Mouse (Mus musculus): Measurements from ENCODE around the gene Gdpd5.

The Gdpd5 gene

DNA sequence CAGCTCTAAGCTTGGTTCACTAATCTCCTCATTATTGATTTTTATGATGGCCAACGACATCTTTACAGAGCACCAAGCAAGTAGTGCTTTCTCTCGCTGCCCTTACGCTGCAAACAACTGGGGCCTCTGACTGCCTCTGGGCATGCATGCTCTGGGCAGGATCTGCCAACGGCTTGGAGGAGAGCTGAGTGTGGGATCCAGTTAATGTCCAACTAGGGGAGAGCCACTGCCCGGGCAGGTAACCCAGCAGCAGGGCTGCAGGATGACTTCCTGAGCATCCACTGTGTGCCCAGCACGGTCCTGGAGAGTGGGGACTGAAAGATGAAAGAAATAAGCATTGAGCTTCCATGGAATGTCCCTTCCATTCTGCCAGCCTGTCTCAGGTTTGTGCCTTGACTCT, 14.5 kb upstream of the Gdpd5 start:
- DNase-seq (ENCODE audit: low spot score in 2 of 2): no peak

DNA sequence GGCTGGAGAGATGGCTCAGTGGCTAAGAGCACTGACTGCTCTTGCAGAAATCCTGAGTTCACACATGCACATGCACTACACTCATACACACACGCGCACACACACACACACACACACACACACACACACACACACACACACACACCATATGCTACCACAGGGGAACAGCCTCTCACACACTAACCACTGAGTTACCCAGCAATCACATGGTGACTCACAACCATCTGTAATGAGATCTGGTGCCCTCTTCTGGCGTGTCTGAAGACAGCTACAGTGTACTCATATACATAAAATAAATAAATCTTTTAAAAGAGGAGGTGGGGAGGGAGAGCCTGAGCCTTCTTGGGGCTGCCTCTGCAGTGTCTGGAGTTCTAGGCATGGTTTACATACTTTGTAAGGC, 6.9 kb upstream of the Gdpd5 start:
- peak; percentile 19 to 32 for DNase-seq (ENCODE audit: low spot score in 2 of 2)

DNA sequence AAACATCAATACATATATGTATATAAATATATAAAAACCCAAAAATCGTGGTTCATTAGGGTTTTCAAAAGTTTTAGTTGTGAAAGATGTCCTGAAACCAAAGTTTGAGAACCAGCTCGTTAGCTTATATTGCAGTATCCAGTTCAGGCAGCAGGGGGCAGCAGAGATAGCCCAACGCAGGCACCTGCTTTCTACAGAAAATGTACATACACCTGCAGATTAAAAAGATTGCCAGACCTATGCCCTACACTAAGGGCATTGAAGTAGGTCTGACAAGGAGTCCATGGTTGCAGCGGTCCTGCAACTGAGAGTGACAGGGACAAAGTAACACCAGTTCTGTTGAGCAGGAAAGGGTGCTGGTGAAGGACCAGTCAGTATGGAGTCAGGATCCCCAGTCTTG, 5.8 kb upstream of the Gdpd5 start:
- peak; percentile 79 to 85 for DNase-seq (ENCODE audit: low spot score in 2 of 2)

DNA sequence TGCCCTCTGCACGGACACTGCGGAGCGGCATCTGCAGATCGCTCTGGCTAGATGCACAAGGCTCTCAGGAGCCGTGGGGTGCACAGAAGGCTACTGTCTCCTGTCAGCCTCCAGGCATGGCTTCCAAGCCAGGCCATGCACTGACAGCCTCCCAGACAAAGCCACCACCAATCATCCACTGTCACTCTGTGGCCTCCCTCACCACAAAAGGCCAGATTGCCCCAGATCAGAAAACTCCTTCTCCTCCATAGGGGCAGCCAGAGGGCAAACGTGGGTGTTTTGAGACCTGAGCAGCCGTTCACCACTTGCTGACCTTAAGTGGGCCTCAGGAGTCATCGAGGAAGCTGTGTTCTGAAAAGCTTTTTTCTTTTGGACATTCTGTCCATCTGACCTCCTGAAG, 2.3 kb upstream of the Gdpd5 start:
- no peak for DNase-seq (ENCODE audit: low spot score in 2 of 2)

DNA sequence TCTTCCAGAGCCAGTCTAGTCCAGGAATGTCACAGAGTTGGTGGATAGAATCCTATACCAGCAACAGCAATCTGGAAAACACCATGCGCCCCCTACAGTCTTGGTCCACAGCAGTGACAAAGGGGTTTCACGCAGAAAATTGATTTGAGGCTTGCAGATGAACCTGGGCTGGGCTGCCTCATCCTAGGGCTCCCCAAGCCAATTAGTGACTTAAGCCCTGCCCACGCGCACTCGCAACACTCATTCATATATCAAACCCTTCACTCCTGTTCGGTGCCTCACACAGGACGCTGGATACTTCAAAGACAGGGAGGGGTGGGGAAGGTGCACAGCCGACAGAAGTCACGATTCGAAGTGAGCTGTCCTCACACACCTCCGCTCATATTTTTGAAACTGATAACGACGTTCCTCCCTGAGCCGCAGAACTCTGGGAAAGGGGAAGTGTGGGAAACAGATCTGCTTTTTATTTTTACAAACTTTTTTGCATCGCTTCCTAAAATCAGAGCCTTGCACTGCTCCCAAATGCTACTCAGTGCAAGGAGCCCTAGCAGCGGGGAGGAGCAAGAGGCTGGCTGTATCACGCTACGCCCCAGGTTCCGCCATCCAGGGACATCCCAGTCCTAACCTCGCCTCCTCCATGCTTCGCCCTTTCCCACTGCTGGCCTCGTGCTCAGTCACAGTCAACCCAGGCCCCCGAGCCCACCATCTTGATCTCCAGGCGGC, 562 bp upstream of the Gdpd5 start:
- DNase-seq (ENCODE audit: low spot score in 2 of 2): peak in 1 of 2 experiments; percentile 13

DNA sequence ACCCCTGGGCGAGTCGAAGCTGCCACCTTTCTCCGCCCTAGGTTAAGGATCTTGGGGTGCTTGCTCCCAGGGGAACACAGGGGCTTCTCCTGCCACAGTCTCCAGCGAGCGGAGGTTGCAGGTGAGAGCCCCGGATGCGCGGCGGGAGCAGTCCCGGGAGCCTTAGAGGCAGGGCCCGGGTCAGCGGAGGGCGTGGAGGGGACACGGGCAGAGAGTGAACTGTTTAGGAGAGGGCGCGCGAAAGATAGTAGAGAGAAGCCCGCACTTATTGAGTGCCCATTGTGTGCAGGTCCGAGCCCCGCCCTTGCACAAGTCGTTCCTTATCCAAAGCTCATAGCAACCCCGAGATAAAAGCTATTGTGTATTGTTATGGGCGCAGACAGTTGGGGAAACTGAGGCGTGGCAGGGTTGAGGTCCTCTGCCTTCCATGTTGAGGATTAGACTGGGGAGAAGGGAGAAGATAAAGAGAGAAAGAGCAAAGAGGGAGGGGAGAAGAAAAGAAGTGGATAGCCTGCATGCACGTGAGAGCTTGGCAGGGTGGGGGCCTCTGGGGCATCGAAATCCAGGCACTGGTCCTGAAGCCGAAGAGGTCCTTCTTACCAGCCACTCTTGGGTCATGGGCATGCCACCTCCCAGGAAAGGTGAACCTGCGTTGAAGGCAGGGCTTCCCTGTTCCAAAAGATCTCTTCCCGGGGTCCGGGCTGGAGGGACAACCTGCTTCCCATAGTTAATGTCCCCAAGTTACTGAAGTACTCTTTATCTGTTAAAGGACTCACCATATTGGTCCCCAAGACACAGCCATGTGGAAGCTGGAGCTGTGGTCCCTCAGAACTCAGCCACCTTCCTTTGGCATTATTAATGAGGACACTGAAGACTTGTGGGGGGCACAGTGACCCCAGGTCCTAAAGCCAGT, 1.1 kb downstream of the Gdpd5 start:
- DNase-seq (ENCODE audit: low spot score in 2 of 2): no peak

DNA sequence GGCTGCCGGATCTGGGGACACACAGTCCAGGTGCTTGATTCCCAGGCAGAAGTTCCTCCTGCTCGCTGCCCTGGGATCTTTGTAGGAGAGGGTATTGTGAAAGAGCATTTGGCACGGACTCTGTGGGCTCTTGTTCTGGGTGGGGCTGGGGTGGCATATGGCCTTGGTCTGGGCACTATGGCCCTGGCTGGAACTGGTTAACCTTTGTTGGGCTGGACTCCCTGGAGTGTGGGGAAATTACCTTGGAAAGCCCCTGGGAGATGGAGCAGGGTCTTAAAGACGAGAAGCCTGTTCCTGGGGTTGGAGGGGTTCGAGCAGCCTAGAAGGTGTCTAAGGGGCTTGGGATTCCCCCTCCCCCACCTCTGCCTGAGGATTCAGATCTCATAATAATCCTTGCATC, 2.0 kb downstream of the Gdpd5 start:
- DNase-seq (ENCODE audit: low spot score in 2 of 2): no peak

DNA sequence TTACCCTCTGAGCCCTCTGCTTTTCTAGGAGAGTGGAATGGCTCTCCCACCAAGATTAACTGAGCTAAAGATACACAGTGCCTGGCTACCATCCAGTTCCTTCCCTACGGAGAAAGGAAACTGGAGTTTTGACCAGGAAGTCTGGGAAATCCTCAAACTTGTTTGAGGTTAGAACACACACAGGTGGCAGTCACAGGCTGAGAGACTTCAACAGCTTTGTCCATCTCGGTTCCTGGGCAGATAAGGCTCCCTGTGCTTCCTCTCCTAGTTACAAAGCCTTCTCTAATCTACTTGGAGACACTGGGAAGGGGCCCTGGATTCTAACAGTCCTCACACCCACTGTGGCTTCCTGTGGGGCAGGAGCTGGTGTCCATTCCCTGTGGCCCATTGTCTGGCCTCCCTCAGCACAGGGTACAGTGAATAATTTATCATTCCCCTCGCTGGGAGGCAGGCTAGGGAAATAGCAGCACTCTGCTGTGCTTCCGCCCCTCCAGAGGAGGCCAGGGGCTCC, 2.9 kb downstream of the Gdpd5 start:
- no peak for DNase-seq (ENCODE audit: low spot score in 2 of 2)

DNA sequence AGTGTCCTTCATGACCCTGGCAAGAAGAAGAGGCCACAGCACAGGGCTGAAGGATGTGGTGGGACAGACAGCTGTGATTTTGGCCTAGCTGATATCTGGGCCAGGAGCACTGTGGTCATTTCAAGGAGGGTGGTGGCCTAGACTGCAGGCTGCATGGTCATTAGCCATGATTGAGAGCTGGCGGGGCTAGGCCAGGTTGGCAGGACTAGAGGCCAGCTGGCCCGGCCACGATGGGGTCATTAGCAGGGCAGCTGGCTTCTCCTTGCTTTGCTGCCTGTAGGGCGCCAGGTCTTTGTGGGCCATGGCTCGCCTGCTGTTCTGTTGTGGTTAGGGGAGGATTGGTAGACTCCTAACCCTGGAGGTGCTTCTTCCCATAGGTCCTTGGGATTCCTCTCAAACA, 4.8 kb downstream of the Gdpd5 start:
- DNase-seq (ENCODE audit: low spot score in 2 of 2): no peak

DNA sequence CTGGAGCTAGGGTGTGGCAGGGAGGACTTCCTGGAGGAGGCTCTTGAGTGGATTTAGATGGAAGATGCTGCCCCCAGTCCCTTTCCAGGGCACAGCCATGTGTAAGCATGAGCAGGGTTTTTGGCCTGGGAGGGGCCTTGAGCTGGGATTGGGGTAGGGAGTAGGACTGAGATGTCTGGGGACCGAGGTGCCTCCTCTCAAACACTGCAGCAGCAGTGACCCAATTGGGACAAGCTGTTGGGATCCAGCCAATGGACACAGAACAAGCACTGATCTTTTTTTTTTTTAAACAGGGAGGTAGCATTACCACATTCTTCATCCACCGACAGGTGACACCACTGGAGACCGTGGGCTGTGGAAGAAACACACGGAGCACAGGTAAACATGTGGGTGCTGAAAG, 5.6 kb downstream of the Gdpd5 start:
- DNase-seq (ENCODE audit: low spot score in 2 of 2): no peak

DNA sequence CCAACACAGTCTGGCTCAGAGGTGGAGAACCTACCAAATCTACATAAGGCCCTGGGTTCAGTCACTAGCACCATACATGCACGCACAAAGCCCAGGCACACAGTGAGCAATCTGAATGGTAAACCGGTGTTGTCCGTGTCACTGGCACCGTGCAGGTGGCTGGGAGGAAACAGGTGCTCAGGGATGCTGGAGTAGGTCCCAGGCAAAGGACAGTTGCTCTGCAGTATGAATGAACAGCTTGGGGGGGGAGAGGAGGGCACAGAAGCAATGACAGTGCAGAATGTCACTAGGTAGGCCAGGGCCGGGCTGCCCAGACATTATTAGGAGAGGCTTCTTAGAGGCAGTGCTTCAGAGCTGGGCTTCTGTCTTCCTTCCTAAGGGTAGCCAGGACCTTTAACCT, 6.1 kb downstream of the Gdpd5 start:
- DNase-seq (ENCODE audit: low spot score in 2 of 2): no peak

DNA sequence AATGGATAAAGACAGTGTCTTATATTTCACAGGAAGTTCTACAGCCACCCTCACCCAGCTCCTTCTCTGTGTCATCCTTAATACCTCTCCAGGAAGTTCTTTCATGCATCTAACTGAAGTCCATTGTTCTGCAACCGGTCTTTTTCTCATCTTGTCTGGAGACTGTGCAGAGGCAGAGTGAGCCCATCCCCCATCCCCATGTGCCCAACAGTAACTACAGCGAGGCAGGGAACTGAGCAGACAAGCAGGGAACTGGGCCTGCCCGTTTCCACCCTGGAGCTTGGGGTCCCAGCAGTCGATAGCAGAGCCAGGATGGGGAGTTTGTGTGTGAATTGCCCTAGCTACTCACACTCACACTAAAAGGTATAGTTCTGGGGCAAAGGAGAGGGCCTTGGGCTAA, 9.3 kb downstream of the Gdpd5 start:
- no peak for DNase-seq (ENCODE audit: low spot score in 2 of 2)

DNA sequence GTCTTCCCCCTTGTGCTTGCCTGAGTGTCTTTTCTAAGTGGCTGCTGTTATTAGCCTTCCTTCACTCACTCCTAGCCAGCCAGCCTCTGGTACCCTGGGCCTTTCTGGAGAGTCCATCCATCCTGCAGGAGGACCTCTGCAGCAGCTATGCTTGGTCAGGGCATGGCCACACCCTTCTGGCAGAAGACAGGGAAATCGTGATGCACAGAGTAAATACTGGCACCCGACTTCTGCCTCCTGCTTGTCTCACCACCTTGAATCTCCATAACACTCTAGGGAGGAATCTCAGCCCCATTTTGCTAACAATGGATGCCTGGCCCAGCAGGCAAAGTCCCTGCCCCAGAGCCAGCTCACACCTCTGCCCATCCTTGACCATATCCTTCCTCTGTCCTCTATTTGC, 11.5 kb downstream of the Gdpd5 start:
- peak in 1 of 2 experiments; percentile 18 for DNase-seq (ENCODE audit: low spot score in 2 of 2)

DNA sequence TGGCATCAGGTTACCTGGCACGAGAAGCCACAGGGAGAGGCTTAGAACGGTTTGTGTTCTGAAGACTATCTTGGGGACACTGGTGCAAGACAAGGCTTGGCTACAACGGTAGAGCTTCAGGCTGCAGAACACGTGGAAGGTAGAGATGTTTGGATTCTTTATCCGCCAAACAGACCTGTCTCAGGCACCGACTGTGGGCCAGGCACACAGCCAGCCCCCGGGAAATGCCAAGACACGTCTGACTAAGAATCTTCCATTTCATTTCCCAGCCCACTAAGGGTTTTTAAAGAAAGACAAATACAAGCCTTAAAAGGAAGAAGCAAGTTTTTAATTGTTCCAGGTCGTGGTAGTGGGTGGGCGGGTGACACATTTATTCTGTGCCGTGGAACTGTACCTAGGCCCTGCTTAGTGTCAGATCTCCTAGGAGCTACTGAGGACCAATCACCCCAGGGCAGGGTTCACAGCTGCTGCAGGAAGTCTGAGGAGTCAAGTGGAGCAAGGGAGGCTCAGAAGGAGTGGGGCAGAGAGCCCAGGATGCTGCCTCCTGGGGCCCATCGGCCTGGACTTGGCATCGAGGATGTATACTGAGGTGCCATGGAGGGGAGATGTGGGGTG, 12.6 kb downstream of the Gdpd5 start:
- DNase-seq (ENCODE audit: low spot score in 2 of 2): no peak

DNA sequence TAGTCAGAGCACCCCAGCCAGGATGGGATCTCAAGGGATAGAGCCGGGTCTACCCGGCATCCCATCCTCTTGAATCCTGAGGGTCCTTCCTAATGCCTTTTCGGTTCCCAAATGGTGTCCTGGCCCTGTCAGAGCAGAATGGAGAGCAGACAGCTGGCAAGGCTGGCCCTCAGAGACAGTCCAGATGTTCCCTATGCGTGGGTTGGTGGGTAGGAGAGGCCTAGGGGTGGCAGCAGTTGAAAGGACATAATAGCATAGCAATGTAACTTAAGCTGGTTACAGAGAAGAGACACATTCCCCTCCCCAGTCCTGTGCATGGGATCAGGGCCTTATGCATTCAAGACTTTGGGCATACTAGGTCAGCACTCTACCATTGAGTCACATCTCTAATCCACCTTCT, 14.2 kb downstream of the Gdpd5 start:
- no peak for DNase-seq (ENCODE audit: low spot score in 2 of 2)

DNA sequence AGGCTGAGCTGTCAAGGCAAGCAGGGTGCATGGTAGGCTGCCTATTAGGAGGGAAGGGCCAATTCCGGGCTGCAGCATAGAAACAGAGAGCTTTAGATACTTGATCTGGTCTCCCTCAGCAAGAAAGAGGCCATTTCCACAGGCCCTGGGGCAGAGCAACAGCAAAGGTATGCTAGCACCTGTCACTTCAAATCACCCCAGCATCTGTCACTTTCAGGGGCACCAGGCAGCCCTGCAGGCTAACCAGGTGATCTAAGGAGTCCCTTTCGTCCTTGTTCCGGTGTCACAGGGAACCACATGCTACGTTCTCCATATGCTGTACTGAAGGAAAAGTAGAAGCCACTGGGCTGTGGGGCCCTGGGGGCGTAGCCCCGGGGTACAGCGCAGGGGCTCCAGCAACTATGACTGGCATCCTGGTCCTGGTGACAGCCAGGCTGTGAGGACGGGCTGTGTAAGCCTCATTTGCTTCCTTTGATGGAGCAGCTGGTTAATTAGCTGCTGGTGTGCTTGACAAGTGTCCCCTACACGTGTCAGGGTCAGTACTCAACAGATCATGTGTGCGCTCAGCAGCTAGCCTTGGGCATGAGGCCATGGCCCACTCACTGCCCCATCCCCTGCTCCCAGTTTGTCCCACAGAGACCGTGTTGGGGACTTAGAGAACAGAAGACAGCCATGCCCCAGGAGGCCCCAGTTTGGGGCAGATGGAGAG, 14.8 kb downstream of the Gdpd5 start:
- no peak for DNase-seq (ENCODE audit: low spot score in 2 of 2)

DNA sequence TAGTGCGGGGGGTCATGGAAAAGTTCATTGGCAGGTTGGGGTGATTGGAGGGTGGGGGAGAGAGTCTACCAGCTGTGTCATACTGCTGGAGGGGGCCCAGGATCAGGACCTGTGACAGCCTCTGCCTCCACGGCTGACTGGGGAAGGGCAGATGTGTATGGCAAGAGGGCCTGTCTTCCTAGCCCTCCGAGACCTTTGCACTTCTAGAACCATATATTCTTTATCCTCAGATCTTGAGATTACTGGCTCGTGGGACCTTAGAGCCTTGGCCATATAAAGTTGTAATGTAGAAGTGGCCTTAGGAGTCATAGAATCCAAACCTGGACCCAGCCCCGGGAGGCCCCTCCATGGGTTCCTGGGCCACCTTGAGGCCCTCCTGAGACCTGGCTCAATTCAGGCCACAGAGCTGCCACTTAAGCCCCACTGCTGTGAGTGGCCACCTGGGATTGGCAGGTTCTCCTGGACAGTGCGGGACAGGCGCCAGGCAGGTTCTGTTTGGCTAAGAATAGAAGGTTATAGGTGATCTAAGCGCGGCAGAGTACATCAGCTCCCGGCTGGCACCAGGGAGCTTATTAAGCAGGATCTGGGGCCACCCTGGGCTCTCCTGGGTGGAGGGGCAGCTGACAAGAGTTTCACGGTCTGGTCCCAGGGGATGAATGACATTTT, 15.9 kb downstream of the Gdpd5 start:
- no peak for DNase-seq (ENCODE audit: low spot score in 2 of 2)

DNA sequence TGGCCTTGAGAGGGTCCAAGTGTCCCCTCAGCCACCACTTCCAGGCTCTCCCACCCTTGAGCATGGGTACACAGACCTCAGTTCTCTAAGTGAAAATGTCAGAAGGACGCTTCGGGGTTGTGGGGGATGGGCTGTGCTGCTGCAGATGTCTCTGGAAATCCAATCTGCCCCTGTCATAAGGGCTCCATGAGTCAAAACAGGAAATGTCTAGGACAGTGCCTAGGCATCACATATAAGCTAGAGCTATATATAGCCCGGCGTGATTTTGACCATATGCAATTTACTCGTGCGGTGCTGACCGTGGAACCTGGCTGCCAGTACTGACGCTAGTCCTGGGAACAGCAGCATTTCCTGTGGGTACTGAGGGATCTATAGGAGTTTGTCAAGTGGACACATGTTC, 20.2 kb downstream of the Gdpd5 start:
- no peak for DNase-seq (ENCODE audit: low spot score in 2 of 2)

DNA sequence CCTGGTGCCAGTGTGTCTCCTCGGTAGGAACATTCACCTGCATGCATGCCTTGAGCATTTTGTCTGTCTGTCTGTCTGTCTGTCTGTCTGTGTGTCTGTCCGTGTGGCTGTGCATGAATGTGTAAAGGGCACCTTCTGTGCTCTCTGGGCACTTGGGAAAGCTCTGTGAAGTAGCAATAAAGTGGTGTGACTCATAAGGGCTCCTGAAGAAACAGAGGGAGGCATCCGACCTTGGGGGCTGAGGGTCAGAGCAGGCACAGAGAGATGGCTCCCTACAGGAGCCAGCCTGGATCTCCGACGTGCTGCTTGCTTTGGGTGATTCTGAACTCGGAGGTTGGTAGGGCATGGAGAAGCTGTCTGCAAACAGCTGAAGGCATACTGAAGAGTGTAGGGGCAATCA, 21.3 kb downstream of the Gdpd5 start:
- DNase-seq (ENCODE audit: low spot score in 2 of 2): no peak

DNA sequence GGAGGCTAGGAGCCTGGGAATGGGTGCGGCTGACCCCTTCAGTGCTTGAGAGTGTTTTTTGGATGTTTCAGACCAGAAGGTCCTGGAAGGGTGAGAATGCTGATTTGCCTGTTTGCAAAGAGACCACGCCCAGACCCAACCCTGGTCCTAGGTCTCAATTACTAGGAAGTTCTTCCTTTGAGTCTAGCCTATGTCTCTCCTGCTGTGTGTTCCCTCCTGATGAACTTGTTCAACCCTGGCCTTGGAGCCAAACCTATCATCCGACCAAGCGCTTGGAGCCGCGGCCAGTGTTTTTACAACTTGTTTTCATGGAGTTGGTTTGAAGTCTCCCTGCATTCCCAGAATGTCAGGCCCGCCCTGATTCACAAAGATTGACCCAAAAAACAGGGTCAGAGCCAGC, 22.0 kb downstream of the Gdpd5 start:
- no peak for DNase-seq (ENCODE audit: low spot score in 2 of 2)

DNA sequence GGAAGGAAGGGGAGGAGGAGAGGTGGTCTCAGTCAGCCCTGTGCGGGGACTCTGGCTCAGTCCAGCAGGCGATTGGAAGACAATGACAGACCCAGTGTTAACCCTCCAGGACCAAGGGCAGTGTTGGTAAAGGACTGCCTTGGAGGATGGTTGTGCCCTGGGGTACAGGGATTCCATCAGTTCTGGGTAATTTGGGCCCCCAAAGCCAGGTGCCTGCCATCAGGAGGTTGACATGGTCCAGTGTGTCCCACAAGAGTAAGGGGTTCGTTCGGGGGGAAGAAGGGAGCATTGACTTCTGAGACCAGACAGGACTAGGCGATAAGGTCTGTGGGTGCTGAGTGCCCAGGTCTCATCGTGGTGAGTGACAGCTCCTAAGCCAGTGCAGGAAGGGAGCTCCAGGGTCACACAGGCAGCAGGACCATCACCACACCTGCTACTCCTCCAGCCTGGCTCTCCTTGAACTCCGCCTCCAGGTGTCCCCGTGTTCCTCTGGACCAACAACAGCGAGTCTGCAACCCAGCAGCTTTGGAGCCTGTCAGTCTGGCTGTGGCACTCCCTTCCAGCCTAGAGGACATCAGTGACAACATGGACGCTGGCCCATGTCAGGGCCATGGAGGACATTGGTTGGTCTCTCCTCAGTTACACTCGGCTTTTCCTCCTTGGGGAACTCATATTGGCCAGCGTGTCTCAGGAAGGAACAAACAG, 23.0 kb downstream of the Gdpd5 start:
- no peak for DNase-seq (ENCODE audit: low spot score in 2 of 2)

Data from natural killer cell, adult 2 months (primary cell).